Mouse (Mus musculus): Measurements from ENCODE around the gene Wdr27.
"Not testable (repeated sequence)": the region's sequence is repeated elsewhere in the genome, so short reads cannot be mapped to it uniquely, and the experiment has no call there.

- TF ChIP-seq CTCF (IDR thresholded peaks at IDR 0.05; ENCODE audit: insufficient read depth, low read length); POLR2A (IDR thresholded peaks at IDR 0.05; ENCODE audit: borderline replicate concordance, extremely low read depth, low read depth, low read length): not testable (repeated sequence)
These were observed 18.7 kb upstream of the Wdr27 start for GRCm38 (mm10) chr17:14961557-14962154.

All from lung, adult 2 months (tissue).